Mouse (Mus musculus): ENCODE results near the gene Apex1.
A peak's percentile ranks its signal among the peaks of the same experiment; 100 is the strongest.
"Not testable (repeated sequence)": the region's sequence is repeated elsewhere in the genome, so short reads cannot be mapped to it uniquely, and the experiment has no call there.

GRCm38 (mm10) chr14:50973054-50973453 is 48.3 kb downstream of the Apex1 start:
- not testable (repeated sequence) for TF ChIP-seq ZC3H11A (IDR thresholded peaks at IDR 0.05; ENCODE audit: low read depth, low read length); POLR2A (IDR thresholded peaks at IDR 0.05; ENCODE audit: control insufficient read depth in 1 of 2, insufficient read depth in 1 of 2, low read depth in 1 of 2, low read length in 2 of 2, poor library complexity in 1 of 2)
- peak in 2 of 3 experiments; percentile 3 to 20; a peak in 2 of 6 replicates for TF ChIP-seq CTCF (IDR thresholded peaks at IDR 0.05 in 2 of 3, conservative IDR thresholded peaks at IDR 0.05 in 1 of 3; ENCODE audit: control insufficient read depth in 1 of 3, insufficient read depth in 1 of 3, low read depth in 2 of 3, low read length in 3 of 3, poor library complexity in 1 of 3, severe bottlenecking in 1 of 3)
